Mouse (Mus musculus) kidney, embryonic 14.5 days (tissue): ENCODE results near the gene Gm49396. TPM values are rescaled to one million over a fixed set of nuclear protein-coding genes. Genes with fewer than 3 reads are reported as not detected.

Source experiments
- ATAC-seq: fragments of 200-750 bp; cut with Nextera tagmentation; 2 replicates; pipeline ENCODE4 v1.8.0; 2017; ENCODE audit warnings: moderate number of reproducible peaks, mild to moderate bottlenecking, moderate TSS enrichment, moderate library complexity; ENCODE audit not compliant: low FRiP score, low TSS enrichment
- H3K27ac ChIP-seq: fragments of 300-500 bp; sonication (generic); 2 replicates; pipeline ENCODE4 v1.5.1; 2014; ENCODE audit warnings: low read depth, mild to moderate bottlenecking, low read length, moderate library complexity, mixed read lengths
- H3K27me3 ChIP-seq: fragments of 300-500 bp; sonication (generic); 2 replicates; pipeline ENCODE4 v1.6.1; 2014; ENCODE audit warnings: mild to moderate bottlenecking, low read length; ENCODE audit not compliant: control insufficient read depth, insufficient read depth
- H3K36me3 ChIP-seq: fragments of 300-500 bp; sonication (generic); 2 replicates; pipeline ENCODE4 v1.6.1; 2014; ENCODE audit warnings: low read length, mixed read lengths; ENCODE audit not compliant: control insufficient read depth, insufficient read depth
- H3K4me1 ChIP-seq: fragments of 300-500 bp; sonication (generic); 2 replicates; pipeline ENCODE4 v1.6.1; 2014; ENCODE audit warnings: low read length, mixed read lengths; ENCODE audit not compliant: control insufficient read depth, insufficient read depth
- H3K4me2 ChIP-seq: fragments of 300-500 bp; sonication (generic); replicated peaks from 2 replicates; pipeline ENCODE4 v1.6.1; 2014; ENCODE audit warnings: low read depth, mild to moderate bottlenecking, low read length
- H3K4me3 ChIP-seq: fragments of 300-500 bp; sonication (generic); 2 replicates; pipeline ENCODE4 v1.5.1; 2014; ENCODE audit warnings: mild to moderate bottlenecking, low read length
- H3K9ac ChIP-seq: fragments of 300-500 bp; sonication (generic); 2 replicates; pipeline ENCODE4 v1.6.1; 2014; ENCODE audit warnings: low read depth, mild to moderate bottlenecking, low read length, moderate library complexity
- H3K9me3 ChIP-seq: fragments of 300-500 bp; sonication (generic); 2 replicates; pipeline ENCODE4 v1.6.1; 2016; ENCODE audit warnings: low read length; ENCODE audit not compliant: control insufficient read depth
- WGBS: fragments of 180-500 bp; shearing (Covaris S2); extraction: QIAGEN DNeasy Blood & Tissue Kit; methylation state at CpG from one replicate; pipeline ENCODE4 v1.1.7; 2014; 5-methylcytosine and 5-hydroxymethylcytosine counted together
- polyA plus RNA-seq: library from polyadenylated mRNA; unstranded; fragments of >200 nt; fragmentation: Nextera tagmentation; extraction: Ambion mirVana; gene quantifications from 2 replicates; pipeline ENCODE4 v1.2.1, GENCODE M21; 2014

Gm49396 gene
- polyA plus RNA-seq, 1 experiment from 2014 or later, result 11.3 TPM

GRCm38 (mm10) chr7:30567555-30567954 lies 4.4 kb downstream of the Gm49396 start:
- Histone ChIP-seq H3K4me1 (0 out of 2 replicates have a peak, but pooled peaks cover 6% of the 10 kb centered on the region), H3K36me3 (peaks cover 75% of the 10 kb centered on the region), H3K27me3 (no peaks in the 10 kb centered on the region), H3K4me2 (no peak overlapping the region), H3K9ac (no peak overlapping the region), H3K27ac (no peak overlapping the region), H3K4me3 (no peak overlapping the region), H3K9me3 (no peaks in the 10 kb centered on the region)
- 94% methylated on average over 11 of the region's 11 CpGs for WGBS
- ATAC-seq, result no peak

DNA sequence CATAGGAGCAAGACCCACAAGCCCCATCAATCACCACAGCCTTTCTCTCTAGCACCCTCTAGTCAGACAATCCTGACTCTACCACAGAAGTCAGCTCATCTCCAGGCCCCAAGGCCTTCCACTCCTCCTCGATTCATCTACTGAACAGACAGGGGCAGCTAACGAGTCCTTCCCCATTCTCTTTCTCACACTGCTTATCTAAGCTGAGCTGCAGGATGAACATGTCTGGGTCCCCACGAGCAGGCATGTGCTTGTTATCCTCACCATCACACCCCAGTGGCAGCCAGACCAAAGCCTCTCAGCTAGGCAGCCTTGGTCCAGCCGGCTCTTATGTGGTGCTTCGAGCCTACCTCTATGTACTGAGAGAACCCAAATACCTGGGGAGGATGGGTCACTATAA lies 9.2 kb downstream of the Gm49396 start:
- 89% methylated on average over 5 of the region's 5 CpGs for WGBS
- peaks cover 97% of the 10 kb centered on the region for H3K36me3 ChIP-seq
- no peak overlapping the region for H3K9ac ChIP-seq
- no peaks in the 10 kb centered on the region for H3K27me3 ChIP-seq
- no peak overlapping the region for H3K4me3 ChIP-seq
- ATAC-seq, result no peak
- no peak overlapping the region for H3K4me2 ChIP-seq
- no peak overlapping the region for H3K27ac ChIP-seq
- no peaks in the 10 kb centered on the region for H3K9me3 ChIP-seq
- no peaks in the 10 kb centered on the region for H3K4me1 ChIP-seq

DNA sequence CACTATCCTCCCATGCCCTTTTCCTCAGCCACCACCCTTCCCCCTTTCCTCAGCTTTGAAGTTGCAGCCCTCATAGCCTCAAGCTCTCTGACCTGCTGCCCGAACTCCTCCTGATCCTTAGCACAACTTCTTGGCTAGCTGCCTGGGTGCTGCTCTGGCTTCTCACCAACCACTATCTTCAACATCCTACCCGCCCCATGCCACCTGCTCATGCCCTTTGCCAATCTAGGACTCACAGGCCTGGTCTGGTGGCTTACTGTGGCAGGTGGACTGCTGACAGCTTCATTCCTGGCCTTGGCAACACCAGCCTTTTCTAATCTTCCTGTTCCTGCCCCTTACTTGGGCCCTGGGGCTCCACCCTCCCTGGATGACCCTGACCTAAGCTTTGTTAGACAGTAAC lies 9.8 kb downstream of the Gm49396 start:
- no peak overlapping the region for H3K4me3 ChIP-seq
- no peaks in the 10 kb centered on the region for H3K4me1 ChIP-seq
- H3K36me3 ChIP-seq, result peaks cover 100% of the 10 kb centered on the region
- no peak overlapping the region for H3K4me2 ChIP-seq
- no peak for ATAC-seq
- 81% methylated on average over 2 of the region's 2 CpGs for WGBS
- no peak overlapping the region for H3K27ac ChIP-seq
- H3K9ac ChIP-seq, result no peak overlapping the region
- H3K9me3 ChIP-seq, result no peaks in the 10 kb centered on the region
- no peaks in the 10 kb centered on the region for H3K27me3 ChIP-seq

DNA sequence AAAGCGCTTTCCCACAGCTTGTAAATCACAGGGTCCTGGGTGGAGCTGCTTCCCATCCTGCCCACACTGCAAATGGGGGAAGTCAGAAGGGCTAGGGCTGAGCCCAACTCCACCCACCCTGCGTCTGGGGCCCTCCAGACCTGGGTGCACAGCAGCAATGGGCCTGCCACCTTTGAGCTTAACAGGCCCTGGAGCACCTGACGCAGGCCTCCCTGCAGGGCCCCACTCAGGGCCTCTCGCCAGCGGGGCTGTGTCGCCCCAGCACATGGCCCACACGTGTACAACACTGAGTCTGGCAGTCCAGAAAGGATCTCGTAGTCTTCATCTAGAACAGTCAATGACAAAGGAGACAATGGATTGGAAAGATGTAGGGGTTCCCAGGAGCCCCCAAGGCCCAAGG lies 16.8 kb downstream of the Gm49396 start:
- Histone ChIP-seq H3K27ac (no peak overlapping the region), H3K27me3 (no peaks in the 10 kb centered on the region), H3K36me3 (peaks cover 98% of the 10 kb centered on the region), H3K9ac (no peak overlapping the region), H3K4me1 (no peaks in the 10 kb centered on the region), H3K9me3 (no peaks in the 10 kb centered on the region), H3K4me3 (no peak overlapping the region), H3K4me2 (no peak overlapping the region)
- no peak for ATAC-seq
- 97% methylated on average over 8 of the region's 8 CpGs for WGBS

- no peak overlapping the region for H3K27ac ChIP-seq
- H3K9me3 ChIP-seq, result no peaks in the 10 kb centered on the region
- H3K9ac ChIP-seq, result no peak overlapping the region
- H3K27me3 ChIP-seq, result no peaks in the 10 kb centered on the region
- H3K36me3 ChIP-seq, result peaks cover 98% of the 10 kb centered on the region
- H3K4me1 ChIP-seq, result no peaks in the 10 kb centered on the region
- no peak for ATAC-seq
- no peak overlapping the region for H3K4me2 ChIP-seq
- WGBS, result 92% methylated on average over 16 of the region's 16 CpGs
- H3K4me3 ChIP-seq, result no peak overlapping the region
These were observed 18.4 kb downstream of the Gm49396 start for GRCm38 (mm10) chr7:30581547-30581946.

GRCm38 (mm10) chr7:30584339-30584738 lies 21.2 kb downstream of the Gm49396 start:
- Histone ChIP-seq H3K4me3 (no peak overlapping the region), H3K36me3 (peaks cover 75% of the 10 kb centered on the region), H3K27ac (no peak overlapping the region), H3K9me3 (no peaks in the 10 kb centered on the region), H3K9ac (no peak overlapping the region), H3K4me1 (peaks cover 8% of the 10 kb centered on the region), H3K4me2 (no peak overlapping the region), H3K27me3 (no peaks in the 10 kb centered on the region)
- WGBS, result 93% methylated on average over 10 of the region's 10 CpGs
- ATAC-seq, result no peak

- no peak for ATAC-seq
- H3K4me1 ChIP-seq, result peaks cover 11% of the 10 kb centered on the region
- no peak overlapping the region for H3K9ac ChIP-seq
- no peak overlapping the region for H3K4me2 ChIP-seq
- no peak overlapping the region for H3K27ac ChIP-seq
- no peak overlapping the region for H3K4me3 ChIP-seq
- WGBS, result 97% methylated on average over 7 of the region's 7 CpGs
- no peaks in the 10 kb centered on the region for H3K27me3 ChIP-seq
- no peaks in the 10 kb centered on the region for H3K9me3 ChIP-seq
- peaks cover 66% of the 10 kb centered on the region for H3K36me3 ChIP-seq
These were observed 22.0 kb downstream of the Gm49396 start for GRCm38 (mm10) chr7:30585170-30585569.

DNA sequence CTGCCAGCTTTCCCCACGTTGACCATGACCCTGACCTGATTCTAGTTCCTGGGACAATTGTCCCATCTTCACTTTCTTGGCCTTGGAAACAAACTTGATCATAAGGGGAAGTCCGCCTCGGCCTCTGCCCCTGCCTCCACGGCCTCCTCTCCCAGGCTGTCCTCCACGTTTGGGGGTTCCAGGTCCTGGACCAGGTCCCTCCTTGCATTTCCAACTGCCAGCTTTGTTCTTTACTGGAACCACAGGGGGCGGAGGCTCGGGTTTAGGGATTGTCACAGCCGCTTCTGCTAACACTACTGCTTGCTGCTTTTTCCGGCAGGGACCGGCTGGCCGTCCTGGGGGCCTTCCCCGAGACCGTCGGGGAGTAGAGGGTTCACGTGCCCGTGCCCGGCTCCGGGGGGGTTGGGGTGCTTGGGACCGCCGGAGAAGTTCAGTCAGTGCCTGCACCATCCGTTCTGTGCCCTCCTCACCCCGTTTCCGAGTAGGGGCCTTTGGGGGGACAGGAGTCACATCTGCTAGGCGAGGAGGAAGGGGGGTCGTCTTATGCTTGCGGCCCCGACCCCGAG lies 23.4 kb downstream of the Gm49396 start:
- H3K27me3 ChIP-seq, result no peaks in the 10 kb centered on the region
- peak overlapping the region; percentile 96 for H3K4me3 ChIP-seq
- H3K9ac ChIP-seq, result no peak overlapping the region
- H3K4me2 ChIP-seq, result no peak overlapping the region
- no peaks in the 10 kb centered on the region for H3K9me3 ChIP-seq
- H3K4me1 ChIP-seq, result peaks cover 11% of the 10 kb centered on the region
- no peak for ATAC-seq
- H3K36me3 ChIP-seq, result peaks cover 54% of the 10 kb centered on the region
- no peak overlapping the region for H3K27ac ChIP-seq
- 89% methylated on average over 26 of the region's 28 CpGs for WGBS

GRCm38 (mm10) chr7:30587842-30588667 lies 24.9 kb downstream of the Gm49396 start:
- no peaks in the 10 kb centered on the region for H3K27me3 ChIP-seq
- no peaks in the 10 kb centered on the region for H3K9me3 ChIP-seq
- H3K36me3 ChIP-seq, result peaks cover 39% of the 10 kb centered on the region
- peak overlapping the region; percentile 96 for H3K4me3 ChIP-seq
- H3K9ac ChIP-seq, result peak overlapping the region; percentile 95
- under 1% methylated on average over 66 of the region's 67 CpGs for whole genome bisulfite sequencing
- H3K4me1 ChIP-seq, result peaks cover 11% of the 10 kb centered on the region
- H3K27ac ChIP-seq, result peak overlapping the region; percentile 89
- H3K4me2 ChIP-seq, result peak overlapping the region; percentile 74
- peak; percentile 38 for ATAC-seq
